Mouse (Mus musculus) G1E (cell line): Measurements from ENCODE around the gene Ndufb10.

Experiments used
- CTCF ChIP-seq: IDR thresholded peaks from 2 replicates; pipeline ENCODE4 v1.5.1; 2012; ENCODE audit warnings: low read depth, low read length, inconsistent platforms, mixed read lengths
- GATA1 ChIP-seq: IDR thresholded peaks from 2 replicates; pipeline ENCODE4 v1.6.1; 2012; ENCODE audit warnings: borderline replicate concordance, low read length, inconsistent platforms, mixed read lengths
- POLR2AphosphoS5 ChIP-seq: IDR thresholded peaks from 2 replicates; pipeline ENCODE4 v1.6.1; 2012; ENCODE audit warnings: low read depth, low read length, inconsistent platforms; ENCODE audit not compliant: insufficient replicate concordance

GRCm38 (mm10) chr17:24738238-24738637, 14.0 kb upstream of the Ndufb10 start:
- TF ChIP-seq CTCF (no peak), GATA1 (no peak), POLR2AphosphoS5 (no peak)
